Mouse (Mus musculus) layer of hippocampus, adult 8-10 months (tissue): ENCODE data around the gene Phc1. TPM values are rescaled to one million over a fixed set of nuclear protein-coding genes. Genes with fewer than 3 reads are reported as not detected.

Source experiments
- total RNA-seq, 4 experiments: library from RNA; stranded (reverse); gene quantifications; 2 replicates each; pipeline ENCODE4 v1.2.4; 2022

The Phc1 gene
- total RNA-seq, 4 experiments from 2014 or later: 48.8 to 66.7 (median 61.3) TPM

Other genes starting within 250 kb of the Phc1 start
- gene Klrg1, start 57.7 kb downstream of the Phc1 start, total RNA-seq: under 1 TPM in 3 of 4 experiments, not detected in 1; 0.36 to 0.74 (median 0.55) TPM
- 10 to 100 TPM; 81.2 to 92.7 (median 89.2) TPM for gene M6pr, start 31.8 kb downstream of the Phc1 start, total RNA-seq
- gene Rimklb, start 158.2 kb upstream of the Phc1 start, total RNA-seq: 10 to 100 TPM; 49.8 to 78.3 (median 70.4) TPM
- under 1 TPM in 2 of 4 experiments, not detected in 2; 0.31 to 0.40 TPM for gene Mfap5, start 165.3 kb upstream of the Phc1 start, total RNA-seq
- gene Aicda, start 213.2 kb upstream of the Phc1 start, total RNA-seq: not detected